Mouse (Mus musculus) intestine, embryonic 15.5 days (tissue): ENCODE measurements around the gene Glul. TPM values are rescaled to one million over a fixed set of nuclear protein-coding genes. Genes with fewer than 3 reads are reported as not detected.
"Not testable (repeated sequence)": the region's sequence is repeated elsewhere in the genome, so short reads cannot be mapped to it uniquely, and the experiment has no call there.

Experiments used
- ATAC-seq: fragments of 200-750 bp; cut with Nextera tagmentation; 2 replicates; pipeline ENCODE4 v1.8.0; 2017; ENCODE audit warnings: moderate TSS enrichment, moderate library complexity
- H3K27ac ChIP-seq: fragments of 300-500 bp; sonication (generic); 2 replicates; pipeline ENCODE4 v1.5.1; 2015; ENCODE audit warnings: mild to moderate bottlenecking, inconsistent platforms
- H3K27me3 ChIP-seq: fragments of 300-500 bp; sonication (generic); replicated peaks from 2 replicates; pipeline ENCODE4 v1.6.1; 2015; ENCODE audit warnings: inconsistent platforms
- H3K36me3 ChIP-seq: fragments of 300-500 bp; sonication (generic); 2 replicates; pipeline ENCODE4 v1.6.1; 2015; ENCODE audit warnings: inconsistent platforms
- H3K4me1 ChIP-seq: fragments of 300-500 bp; sonication (generic); replicated peaks from 2 replicates; pipeline ENCODE4 v1.6.1; 2015; ENCODE audit warnings: inconsistent platforms
- H3K4me2 ChIP-seq: fragments of 300-500 bp; sonication (generic); replicated peaks from 2 replicates; pipeline ENCODE4 v1.6.1; 2015; ENCODE audit warnings: mild to moderate bottlenecking, inconsistent platforms
- H3K4me3 ChIP-seq: fragments of 300-500 bp; sonication (generic); replicated peaks from 2 replicates; pipeline ENCODE4 v1.5.1; 2015; ENCODE audit warnings: inconsistent platforms
- H3K9ac ChIP-seq: fragments of 300-500 bp; sonication (generic); 2 replicates; pipeline ENCODE4 v1.6.1; 2015; ENCODE audit warnings: inconsistent platforms
- H3K9me3 ChIP-seq: fragments of 300-500 bp; sonication (generic); 2 replicates; pipeline ENCODE4 v1.6.1; 2016; ENCODE audit warnings: inconsistent platforms
- WGBS: fragments of 180-500 bp; shearing (Covaris S2); methylation state at CpG from one replicate; pipeline ENCODE4 v1.1.7; 2015; 5-methylcytosine and 5-hydroxymethylcytosine counted together
- polyA plus RNA-seq: library from polyadenylated mRNA; unstranded; fragments of >200 nt; fragmentation: Nextera tagmentation; extraction: Ambion mirVana; gene quantifications from 2 replicates; pipeline ENCODE4 v1.2.1, GENCODE M21; 2015

The Glul gene
- 73.6 and 83.9 TPM in 2 replicates for polyA plus RNA-seq

DNA sequence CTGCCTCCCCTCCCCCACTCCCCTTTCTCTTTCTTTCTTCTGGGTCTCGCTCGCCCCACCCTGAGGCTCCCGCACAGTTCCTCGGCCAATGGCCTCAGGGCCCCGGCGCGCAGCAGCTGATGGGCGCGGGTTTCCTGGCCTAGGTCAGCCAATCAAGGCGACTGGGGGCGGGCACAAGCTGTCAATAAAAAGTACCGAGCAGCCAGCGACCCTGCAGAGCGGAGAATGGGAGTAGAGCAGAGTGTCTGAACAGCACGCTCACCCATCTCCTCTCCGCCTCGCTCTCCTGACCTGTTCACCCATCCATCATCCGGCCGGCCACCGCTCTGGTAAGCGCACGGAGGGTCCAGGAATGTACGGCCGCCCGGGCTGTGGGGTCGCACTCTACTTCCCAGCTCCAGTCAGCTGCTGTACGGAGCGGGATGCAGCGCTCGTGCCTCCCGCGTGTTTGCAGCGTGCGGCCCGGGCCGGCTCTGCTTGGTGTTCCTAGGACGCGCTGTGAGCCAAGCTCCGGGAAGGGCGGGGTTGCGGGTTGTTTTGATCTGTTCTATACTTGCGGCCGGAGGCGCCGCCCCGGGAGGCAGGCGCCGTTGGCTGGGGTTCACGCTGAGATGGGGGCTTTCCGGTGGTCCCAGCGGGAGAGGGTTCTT is at the start of gene Glul, which contains the start of gene Teddm2:
Glul (plus strand) TSS at position 214 of the 650 bp plus-strand sequence.
Teddm2 (minus strand) TSS at position 498 of the 650 bp plus-strand sequence.
- H3K9me3 ChIP-seq, result no peaks in the 10 kb centered on the region
- peak within 1 kb of the TSS; percentile 90 for H3K4me3 ChIP-seq
- H3K4me1 ChIP-seq, result peaks cover 6% of the 10 kb centered on the region; the same call in 1 of the 2 replicates
- 0% methylated on average over 51 of the region's 51 CpGs for WGBS
- H3K4me2 ChIP-seq, result peak within 1 kb of the TSS; percentile 78
- H3K27me3 ChIP-seq, result no peaks in the 10 kb centered on the region
- ATAC-seq, result peak; percentile 98
- H3K36me3 ChIP-seq, result peaks cover 8% of the 10 kb centered on the region
- H3K27ac ChIP-seq, result peak within 1 kb of the TSS; percentile 97
- peak within 1 kb of the TSS; percentile 84 for H3K9ac ChIP-seq

DNA sequence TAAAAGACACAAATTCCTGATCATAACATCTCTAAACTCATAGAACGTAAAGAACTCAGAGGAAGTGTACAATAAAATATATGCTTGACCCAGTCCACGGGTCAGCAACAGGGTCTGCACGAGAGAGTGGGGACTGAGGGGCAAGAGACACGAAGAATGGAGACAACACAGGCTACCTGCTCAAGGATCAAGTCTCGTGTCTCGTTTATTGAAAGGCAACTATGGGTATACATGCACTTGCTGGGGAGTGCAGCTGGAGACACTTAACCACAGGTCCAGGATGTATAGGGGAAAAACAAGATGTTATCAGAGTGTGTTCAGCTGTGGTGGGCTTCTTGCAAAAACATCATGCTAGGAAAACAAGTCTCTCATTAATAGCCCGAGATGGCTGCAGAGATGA is 47.0 kb upstream of the Glul start:
- H3K9me3 ChIP-seq, H3K4me2 ChIP-seq, H3K9ac ChIP-seq, H3K27ac ChIP-seq, ATAC-seq, H3K4me3 ChIP-seq, H3K36me3 ChIP-seq, H3K4me1 ChIP-seq, H3K27me3 ChIP-seq: not testable (repeated sequence)
- 70% methylated on average over 7 of the region's 7 CpGs for WGBS

DNA sequence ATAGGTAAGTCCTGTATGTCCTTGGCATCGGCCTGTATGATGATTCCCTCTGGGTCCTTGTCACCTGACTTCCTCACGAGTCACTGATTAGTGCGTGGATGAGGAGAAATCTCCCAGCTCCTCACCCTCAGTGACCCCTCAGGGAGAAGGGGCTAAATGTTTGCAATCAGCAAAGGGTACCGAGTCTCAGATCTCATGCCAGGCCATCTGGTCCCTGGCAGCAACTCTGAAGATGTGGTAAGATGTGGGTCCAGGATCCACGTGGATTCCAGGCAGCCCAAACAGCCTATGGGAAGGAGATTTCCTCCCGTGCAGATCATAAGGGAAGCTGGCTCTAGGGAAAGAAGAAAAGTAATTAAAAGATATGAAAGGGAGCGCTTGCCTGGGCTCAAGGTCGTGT is 43.8 kb upstream of the Glul start:
- H3K9me3 ChIP-seq, result no peaks in the 10 kb centered on the region
- H3K36me3 ChIP-seq, result no peaks in the 10 kb centered on the region
- H3K4me2 ChIP-seq, result no peak overlapping the region
- no peak overlapping the region for H3K27ac ChIP-seq
- no peak overlapping the region for H3K4me3 ChIP-seq
- ATAC-seq, result no peak
- WGBS, result 75% methylated on average over 8 of the region's 8 CpGs
- no peaks in the 10 kb centered on the region for H3K27me3 ChIP-seq
- H3K4me1 ChIP-seq, result no peaks in the 10 kb centered on the region
- no peak overlapping the region for H3K9ac ChIP-seq

DNA sequence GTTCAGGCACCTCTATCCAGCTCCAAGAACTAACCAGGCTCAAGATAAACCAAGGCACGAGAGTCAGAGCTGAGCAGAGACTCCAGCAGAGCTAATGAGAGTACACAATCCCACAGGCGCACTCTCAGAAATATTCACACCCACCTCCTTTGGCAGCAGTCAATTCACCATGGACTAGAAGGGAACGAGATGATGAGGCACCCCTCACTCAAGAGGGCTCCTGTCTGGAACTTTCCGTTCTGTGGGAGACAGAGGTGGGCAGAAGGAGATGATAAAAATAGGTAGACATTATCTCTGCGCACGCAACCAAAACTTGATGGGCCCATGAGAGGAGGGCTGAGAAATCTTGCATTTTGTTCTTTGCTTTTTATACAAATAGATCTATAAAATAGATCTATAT is 25.7 kb upstream of the Glul start, which contains the start of gene Teddm1b:
Teddm1b (plus strand) TSS at position 301 of the 400 bp plus-strand sequence.
- WGBS, result 78% methylated on average over 6 of the region's 6 CpGs
- no peak within 1 kb of the TSS for H3K9ac ChIP-seq
- H3K9me3 ChIP-seq, result no peaks in the 10 kb centered on the region
- H3K36me3 ChIP-seq, result no peaks in the 10 kb centered on the region
- H3K27ac ChIP-seq, result no peak within 1 kb of the TSS
- no peak within 1 kb of the TSS for H3K4me2 ChIP-seq
- no peak for ATAC-seq
- H3K4me1 ChIP-seq, result no peaks in the 10 kb centered on the region
- no peaks in the 10 kb centered on the region; the same call in 1 of the 2 replicates for H3K27me3 ChIP-seq
- H3K4me3 ChIP-seq, result no peak within 1 kb of the TSS

DNA sequence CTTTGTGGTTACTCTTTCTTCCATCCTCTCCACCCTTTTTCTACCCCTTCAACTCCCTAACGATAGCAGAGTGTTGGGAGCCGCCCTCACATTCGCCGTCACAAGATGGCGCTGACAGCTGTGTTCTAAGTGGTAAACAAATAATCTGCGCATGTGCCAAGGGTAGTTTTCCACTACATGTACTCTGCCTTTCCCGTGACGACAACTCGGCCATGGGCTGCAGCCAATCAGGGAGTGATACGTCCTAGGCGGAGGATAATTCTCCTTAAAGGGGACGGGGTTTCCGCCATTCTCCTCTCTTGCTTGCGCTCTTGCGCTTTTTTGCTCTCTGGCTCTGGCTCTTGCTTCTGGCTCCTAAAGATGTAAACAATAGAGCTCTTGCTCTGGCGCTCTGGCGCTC is 19.4 kb upstream of the Glul start:
- 94% methylated on average over 17 of the region's 17 CpGs for WGBS
- H3K27me3 ChIP-seq, ATAC-seq: not testable (repeated sequence)

DNA sequence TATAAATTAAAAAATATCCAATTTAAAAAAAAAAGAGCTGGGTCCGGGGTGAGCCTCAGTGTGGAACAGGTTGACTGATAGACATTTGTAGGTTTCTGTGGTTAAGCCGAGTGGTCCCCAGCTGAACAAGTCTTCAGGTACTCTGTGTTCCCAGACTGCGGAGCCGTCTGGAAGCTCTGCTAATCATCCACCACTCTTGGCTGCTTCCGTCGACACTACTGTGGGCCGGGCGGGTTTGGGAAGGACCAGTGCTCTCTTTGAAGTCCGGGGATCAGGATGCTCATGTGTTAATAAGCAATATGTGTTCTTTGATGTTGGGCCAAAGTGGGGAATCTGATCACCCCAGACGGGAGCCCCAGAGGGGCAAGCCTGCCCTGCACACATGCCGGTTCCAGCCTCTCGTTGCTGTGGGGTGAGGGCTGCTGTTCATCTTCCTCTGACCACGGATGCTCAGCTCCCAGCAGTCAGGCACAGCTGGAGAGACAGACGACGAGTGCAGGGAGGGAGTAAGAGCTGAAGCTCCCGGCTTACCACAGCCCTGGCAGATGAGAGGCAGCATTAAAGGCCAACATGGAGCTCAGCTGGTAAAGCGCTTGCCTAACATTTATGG is 13.6 kb upstream of the Glul start:
- Histone ChIP-seq H3K27me3 (no peaks in the 10 kb centered on the region), H3K27ac (no peak overlapping the region), H3K36me3 (no peaks in the 10 kb centered on the region), H3K4me3 (no peak overlapping the region), H3K4me1 (no peaks in the 10 kb centered on the region), H3K9me3 (no peaks in the 10 kb centered on the region), H3K9ac (no peak overlapping the region), H3K4me2 (0 out of 2 replicates have a peak overlapping the region, but pooled peaks have one; percentile 6)
- WGBS, result 30% methylated on average over 17 of the region's 17 CpGs
- no peak for ATAC-seq

More for the DNA sequence above, 19.4 kb upstream of the Glul start:
- H3K9ac ChIP-seq, H3K9me3 ChIP-seq, H3K27ac ChIP-seq, H3K36me3 ChIP-seq, H3K4me3 ChIP-seq, H3K4me1 ChIP-seq, H3K4me2 ChIP-seq: not testable (repeated sequence)

DNA sequence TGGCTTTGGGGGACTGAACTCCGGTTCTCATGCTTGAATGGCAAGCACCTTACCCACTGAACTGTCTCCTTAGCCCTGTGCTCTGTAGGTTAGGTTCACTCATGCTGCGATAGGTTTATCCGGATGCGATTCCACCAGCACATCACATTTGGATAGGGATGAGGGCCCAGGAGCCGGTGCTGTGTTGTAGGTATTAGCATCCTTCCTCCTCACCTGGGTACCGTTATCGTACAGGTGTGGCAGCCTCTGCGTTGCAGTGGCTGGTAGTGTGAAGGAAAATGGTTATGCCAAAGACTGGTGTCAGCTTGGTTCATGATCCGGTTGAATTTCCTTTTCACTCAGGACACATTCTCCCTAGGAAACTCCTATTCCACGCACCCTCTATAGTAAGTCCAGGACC is 9.6 kb upstream of the Glul start:
- H3K9ac ChIP-seq, result no peak overlapping the region
- no peak for ATAC-seq
- no peaks in the 10 kb centered on the region for H3K4me1 ChIP-seq
- no peaks in the 10 kb centered on the region for H3K27me3 ChIP-seq
- H3K36me3 ChIP-seq, result no peaks in the 10 kb centered on the region
- WGBS, result 90% methylated on average over 10 of the region's 10 CpGs
- no peak overlapping the region for H3K27ac ChIP-seq
- H3K9me3 ChIP-seq, result no peaks in the 10 kb centered on the region
- H3K4me3 ChIP-seq, result no peak overlapping the region
- H3K4me2 ChIP-seq, result no peak overlapping the region

DNA sequence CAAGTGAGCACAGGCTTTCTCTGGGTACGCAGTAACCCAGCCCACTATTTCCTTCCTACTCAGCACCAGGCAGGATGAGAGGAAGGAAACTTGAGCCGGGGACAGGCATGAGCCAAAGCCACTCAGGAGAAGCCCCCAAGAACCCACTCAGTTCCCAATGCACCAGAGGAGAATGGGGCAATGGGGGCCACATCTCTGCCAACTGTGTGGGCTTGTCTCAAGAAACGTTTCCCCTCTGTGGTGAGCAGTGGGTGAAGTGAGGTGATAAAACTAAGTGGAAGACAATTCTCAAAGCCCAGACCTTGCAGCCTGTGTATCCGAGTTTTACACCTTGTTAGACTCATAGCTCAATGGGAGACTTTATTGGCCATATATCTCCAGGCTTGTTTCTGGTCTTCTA is 8.3 kb upstream of the Glul start, which contains the start of gene Teddm1a:
Teddm1a (plus strand) TSS at position 301 of the 400 bp plus-strand sequence.
- Histone ChIP-seq H3K27ac (no peak within 1 kb of the TSS), H3K4me1 (no peaks in the 10 kb centered on the region), H3K4me3 (no peak within 1 kb of the TSS), H3K9me3 (no peaks in the 10 kb centered on the region), H3K9ac (no peak within 1 kb of the TSS), H3K27me3 (no peaks in the 10 kb centered on the region), H3K4me2 (no peak within 1 kb of the TSS), H3K36me3 (no peaks in the 10 kb centered on the region)
- WGBS, result 56% methylated on average over 4 of the region's 4 CpGs
- ATAC-seq, result no peak

DNA sequence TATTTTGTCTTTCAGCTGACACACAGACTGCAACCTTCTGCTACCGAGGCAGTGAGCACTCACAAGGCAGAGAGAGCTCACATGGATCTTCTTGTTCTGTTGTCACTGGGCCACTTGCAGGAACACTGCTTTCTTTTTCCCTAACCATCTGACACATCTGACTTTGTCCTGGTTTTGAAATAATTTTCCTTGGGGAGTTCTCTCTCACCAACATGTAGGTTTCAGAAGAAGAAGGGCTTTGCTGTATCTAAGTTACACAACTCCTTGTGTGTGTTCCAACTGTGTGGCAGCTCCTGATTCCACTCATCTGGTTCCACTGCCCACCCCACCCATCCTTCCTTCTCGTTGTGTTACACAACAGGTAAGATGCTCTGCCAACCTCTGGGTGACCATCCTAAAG is 6.0 kb upstream of the Glul start:
- H3K4me1 ChIP-seq, result no peaks in the 10 kb centered on the region
- no peaks in the 10 kb centered on the region for H3K27me3 ChIP-seq
- no peak overlapping the region for H3K4me3 ChIP-seq
- WGBS, result 70% methylated on average over 2 of the region's 2 CpGs
- no peak overlapping the region for H3K4me2 ChIP-seq
- no peak overlapping the region for H3K27ac ChIP-seq
- no peaks in the 10 kb centered on the region for H3K36me3 ChIP-seq
- no peak for ATAC-seq
- H3K9ac ChIP-seq, result no peak overlapping the region
- no peaks in the 10 kb centered on the region for H3K9me3 ChIP-seq

DNA sequence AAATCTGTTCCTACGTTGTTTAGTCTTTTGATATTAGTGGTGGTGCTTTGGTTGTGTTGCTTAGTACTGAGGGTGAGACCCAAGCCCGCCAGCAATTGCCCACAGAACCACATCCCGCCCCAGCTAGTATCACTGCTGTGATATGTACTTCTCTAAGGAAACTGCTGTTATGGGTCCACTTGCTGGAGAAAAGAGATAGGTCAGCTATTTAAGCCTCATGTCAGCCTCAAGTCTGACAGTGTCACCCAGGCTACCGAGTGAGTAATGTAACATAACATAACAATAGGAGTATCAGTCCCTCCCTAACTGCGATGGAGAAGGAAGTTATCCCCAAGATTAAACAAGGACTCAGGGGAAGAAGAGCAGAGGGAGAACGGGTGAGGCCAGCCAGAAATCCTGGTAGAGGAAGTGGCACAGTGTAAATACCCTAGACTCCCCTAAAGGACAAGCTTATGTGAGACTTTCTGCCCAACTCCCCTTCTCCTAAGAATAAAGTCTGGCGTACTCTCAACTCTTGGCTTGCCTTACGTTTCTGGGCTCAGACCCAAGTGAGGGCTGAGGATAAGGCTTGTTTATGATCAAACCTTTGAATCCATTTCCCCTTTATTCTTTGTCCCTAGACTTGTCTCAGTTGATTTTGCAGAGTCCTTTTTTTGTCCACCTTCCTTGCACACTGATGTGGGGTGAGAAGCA is 5.4 kb upstream of the Glul start:
- H3K9me3 ChIP-seq, result no peaks in the 10 kb centered on the region
- no peaks in the 10 kb centered on the region for H3K27me3 ChIP-seq
- WGBS, result 58% methylated on average over 8 of the region's 8 CpGs
- no peak overlapping the region for H3K4me3 ChIP-seq
- ATAC-seq, result no peak
- H3K4me2 ChIP-seq, result no peak overlapping the region
- H3K36me3 ChIP-seq, result no peaks in the 10 kb centered on the region
- H3K9ac ChIP-seq, result no peak overlapping the region
- no peak overlapping the region for H3K27ac ChIP-seq
- 0 out of 2 replicates have a peak, but pooled peaks cover 3% of the 10 kb centered on the region for H3K4me1 ChIP-seq

DNA sequence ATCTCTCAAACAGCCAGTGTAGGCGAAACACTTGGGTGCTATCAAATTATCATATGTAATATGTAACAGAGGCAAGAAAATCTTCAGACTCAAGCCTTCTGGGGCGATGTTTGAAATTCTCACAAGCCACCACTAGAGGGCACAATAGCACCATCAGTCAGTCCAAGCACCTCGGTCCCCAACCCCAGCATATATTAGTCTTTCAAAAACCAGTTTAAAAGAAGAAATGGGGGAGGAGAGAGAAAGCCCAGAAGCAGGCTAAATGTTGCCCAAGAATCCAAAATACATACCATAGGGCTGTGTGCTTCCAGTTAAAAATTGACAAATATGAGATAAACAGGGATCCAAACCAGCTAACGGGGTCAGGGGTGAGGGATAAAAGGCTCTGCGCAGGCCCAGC is 4.8 kb upstream of the Glul start:
- WGBS, result 33% methylated on average over 5 of the region's 5 CpGs
- H3K9me3 ChIP-seq, result no peaks in the 10 kb centered on the region
- ATAC-seq, result no peak
- H3K27ac ChIP-seq, result no peak overlapping the region
- H3K9ac ChIP-seq, result no peak overlapping the region
- H3K4me3 ChIP-seq, result no peak overlapping the region
- H3K27me3 ChIP-seq, result no peaks in the 10 kb centered on the region
- 0 out of 2 replicates have a peak, but pooled peaks cover 3% of the 10 kb centered on the region for H3K4me1 ChIP-seq
- no peaks in the 10 kb centered on the region for H3K36me3 ChIP-seq
- H3K4me2 ChIP-seq, result no peak overlapping the region

DNA sequence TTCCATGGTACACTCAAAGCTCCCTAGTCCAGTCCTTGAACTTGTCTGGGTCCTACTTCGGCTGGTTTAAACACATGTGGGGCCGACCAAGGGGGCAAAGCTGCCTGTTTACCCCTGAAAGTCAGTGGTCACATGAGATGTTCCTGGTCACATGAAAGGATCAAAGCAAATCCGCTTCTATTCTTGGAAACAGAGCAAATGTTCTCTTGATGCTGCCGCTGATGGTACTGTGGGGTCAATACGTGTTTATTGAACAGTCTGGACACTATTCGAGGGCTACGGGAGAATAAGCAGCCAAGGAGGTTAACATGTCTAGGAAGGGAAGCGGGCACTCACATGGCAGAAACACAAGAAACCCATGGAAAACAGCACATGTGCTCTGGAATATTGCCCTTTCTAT is 2.5 kb upstream of the Glul start:
- no peaks in the 10 kb centered on the region for H3K27me3 ChIP-seq
- H3K4me3 ChIP-seq, result no peak overlapping the region
- 0 out of 2 replicates have a peak, but pooled peaks cover 6% of the 10 kb centered on the region for H3K4me1 ChIP-seq
- no peak for ATAC-seq
- no peaks in the 10 kb centered on the region for H3K36me3 ChIP-seq
- no peak overlapping the region for H3K4me2 ChIP-seq
- H3K9ac ChIP-seq, result no peak overlapping the region
- H3K9me3 ChIP-seq, result no peaks in the 10 kb centered on the region
- WGBS, result 83% methylated on average over 8 of the region's 8 CpGs
- H3K27ac ChIP-seq, result no peak overlapping the region
